Mouse (Mus musculus): Measurements from ENCODE around the gene Pif1.

Pif1 gene

DNA sequence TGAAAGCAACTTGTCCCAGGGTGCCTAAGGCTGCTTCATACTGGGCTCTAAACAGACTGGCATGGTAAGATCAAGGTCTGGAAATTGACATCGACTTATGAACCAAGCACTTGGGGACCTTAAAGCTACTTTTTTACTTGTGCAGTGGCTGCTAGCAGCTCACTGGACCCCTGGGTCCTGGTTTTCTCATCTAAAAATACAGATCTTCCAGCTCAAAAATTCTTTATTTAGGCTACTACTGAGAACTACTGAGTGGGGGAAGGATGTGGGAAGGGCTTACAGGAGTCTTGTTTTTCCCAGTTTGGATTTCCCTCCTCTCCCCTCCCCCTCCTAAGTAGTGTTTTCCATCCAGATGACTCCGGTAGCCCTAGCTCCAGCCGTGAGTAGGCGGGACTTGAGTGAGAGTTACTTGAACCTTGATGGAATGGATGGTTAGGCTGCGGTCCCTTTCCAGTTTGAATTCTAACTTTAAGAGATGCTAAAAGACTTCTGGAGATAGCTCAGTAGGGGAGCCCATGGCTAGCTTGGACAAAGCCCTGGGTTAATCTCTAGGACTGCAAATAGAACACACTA lies 54.0 kb downstream of the Pif1 start:
- DNase-seq (ENCODE audit: low spot score), result no peak

DNA sequence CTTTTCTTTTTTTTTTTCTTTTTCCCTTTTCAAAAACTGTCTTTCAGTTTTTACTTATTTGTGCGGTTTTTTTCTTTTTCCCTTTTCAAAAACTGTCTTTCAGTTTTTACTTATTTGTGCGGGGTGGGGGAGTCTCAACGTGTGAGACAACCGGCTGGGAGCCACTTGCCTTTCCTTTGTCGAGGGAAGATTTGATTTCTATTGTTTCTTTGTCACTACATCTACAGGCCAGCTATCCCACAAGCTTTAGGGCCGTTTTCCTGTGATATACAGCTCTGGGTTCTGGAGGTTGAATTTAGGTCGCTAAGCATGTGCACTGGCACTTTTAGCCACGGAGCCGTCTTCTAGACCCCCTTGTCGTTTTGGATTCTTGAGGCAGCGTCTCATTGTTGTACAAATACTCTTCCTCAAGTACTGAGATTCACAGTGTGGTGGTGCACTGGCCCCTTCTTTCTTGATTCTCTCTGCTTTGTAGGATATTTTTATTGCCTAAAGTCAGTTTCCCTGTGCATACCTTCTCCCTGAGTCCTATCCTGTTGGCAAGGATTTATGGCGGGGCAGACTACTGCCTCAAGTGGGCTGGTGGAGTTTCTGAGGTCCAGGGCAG lies 54.6 kb downstream of the Pif1 start:
- no peak for DNase-seq (ENCODE audit: low spot score)

DNA sequence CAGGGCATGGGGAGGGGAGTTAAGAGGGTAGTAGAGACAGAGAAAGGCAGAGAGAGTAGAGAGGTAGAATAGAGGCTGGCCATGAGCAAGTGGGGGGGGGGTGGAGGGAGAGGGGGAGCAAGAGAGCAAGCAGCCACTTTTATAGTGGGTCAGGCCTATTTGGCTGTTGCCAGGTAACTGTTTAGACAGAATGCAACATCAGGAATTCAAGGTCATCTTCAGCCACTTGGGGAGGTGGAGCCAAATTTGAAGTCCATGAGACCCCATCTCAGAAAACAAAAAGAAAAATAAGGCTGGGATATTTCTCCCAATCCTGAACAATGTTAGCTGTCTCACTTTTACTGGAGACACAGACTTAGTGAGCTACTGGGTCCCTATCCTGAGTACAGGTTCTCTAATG lies 55.6 kb downstream of the Pif1 start:
- DNase-seq (ENCODE audit: low spot score), result no peak

GRCm38 (mm10) chr9:65644960-65645359 lies 58.0 kb downstream of the Pif1 start:
- no peak for DNase-seq (ENCODE audit: low spot score)

All from urinary bladder, postnatal 10 days (tissue).